Mouse (Mus musculus): ENCODE measurements at regions not wholly inside any gene's neighbourhood (a gene's known extent, or its start where the extent isn't known, plus 50 kb on each side); places are given as distances from the start of the nearest gene placed in this dataset.

DNA sequence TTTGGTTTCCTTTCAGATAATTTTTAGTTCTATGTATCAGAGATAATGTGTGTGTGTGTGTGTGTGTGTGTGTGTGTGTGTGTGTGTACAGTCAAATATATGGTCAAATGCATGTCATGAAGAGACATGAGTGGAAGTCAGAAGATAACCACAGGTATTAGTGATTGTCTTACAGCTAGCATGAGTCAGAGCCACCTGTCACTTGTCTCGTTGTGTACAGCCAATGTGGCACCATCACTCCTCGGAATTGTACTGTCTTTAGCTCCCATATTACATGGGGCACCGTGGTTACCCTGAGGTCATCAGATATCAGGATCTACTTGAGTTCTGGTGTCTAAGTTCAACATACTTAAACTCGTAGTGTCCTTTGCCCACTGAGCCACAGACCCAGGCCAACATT, 816.0 kb upstream of the Ctnnd2 start:
- DNase-seq (no peak), ATAC-seq (no peak)
- Histone ChIP-seq H3K27me3 (ENCODE audit: insufficient read depth, low read length) (no peaks in the 10 kb centered on the region), H3K4me2 (ENCODE audit: low read depth) (no peak overlapping the region), H3K27ac (ENCODE audit: low read depth, low read length) (no peak overlapping the region), H3K4me1 (ENCODE audit: insufficient read depth) (no peaks in the 10 kb centered on the region), H3K9me3 (ENCODE audit: low read length) (no peaks in the 10 kb centered on the region), H3K9ac (no peak overlapping the region), H3K4me3 (ENCODE audit: low read depth, low read length) (no peak overlapping the region), H3K36me3 (ENCODE audit: insufficient read depth) (no peaks in the 10 kb centered on the region)
- 91% methylated on average over 4 of the region's 4 CpGs for WGBS
- no peak for TF ChIP-seq CTCF (IDR thresholded peaks at IDR 0.05; ENCODE audit: low read depth)

DNA sequence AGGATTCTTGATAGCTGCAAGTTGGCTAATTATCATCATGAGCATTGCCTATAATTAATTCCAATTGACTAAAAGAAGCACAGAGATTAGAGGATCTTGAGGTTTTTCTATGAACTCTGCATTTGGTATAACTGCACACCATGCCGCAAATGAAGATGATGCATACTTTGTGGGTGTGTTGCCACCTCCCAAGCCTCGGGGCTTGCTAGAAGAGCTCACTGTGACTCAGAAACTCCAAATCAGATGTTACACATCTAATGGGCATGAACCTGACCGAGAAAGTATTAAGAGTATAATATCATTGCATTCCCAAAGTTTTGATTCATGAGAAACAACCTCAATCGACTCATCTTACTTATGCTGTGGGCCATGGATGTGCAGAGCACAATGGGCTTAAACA, 772.5 kb upstream of the Ctnnd2 start:
- Histone ChIP-seq H3K4me2 (ENCODE audit: low read depth) (no peak overlapping the region), H3K36me3 (ENCODE audit: insufficient read depth) (no peaks in the 10 kb centered on the region), H3K27me3 (ENCODE audit: insufficient read depth, low read length) (no peaks in the 10 kb centered on the region), H3K9me3 (ENCODE audit: low read length) (no peaks in the 10 kb centered on the region), H3K4me3 (ENCODE audit: low read depth, low read length) (no peak overlapping the region), H3K27ac (ENCODE audit: low read depth, low read length) (no peak overlapping the region), H3K9ac (no peak overlapping the region), H3K4me1 (ENCODE audit: insufficient read depth) (no peaks in the 10 kb centered on the region)
- no peak for TF ChIP-seq CTCF (IDR thresholded peaks at IDR 0.05; ENCODE audit: low read depth)
- no peak for DNase-seq
- no peak for ATAC-seq
- WGBS: 90% methylated on average over 4 of the region's 4 CpGs

- Histone ChIP-seq H3K36me3 (ENCODE audit: insufficient read depth) (no peaks in the 10 kb centered on the region), H3K27me3 (ENCODE audit: insufficient read depth, low read length) (no peaks in the 10 kb centered on the region), H3K4me3 (ENCODE audit: low read depth, low read length) (no peak overlapping the region), H3K4me1 (ENCODE audit: insufficient read depth) (no peaks in the 10 kb centered on the region), H3K27ac (ENCODE audit: low read depth, low read length) (no peak overlapping the region), H3K9ac (no peak overlapping the region), H3K4me2 (ENCODE audit: low read depth) (no peak overlapping the region), H3K9me3 (ENCODE audit: low read length) (no peaks in the 10 kb centered on the region)
- WGBS: 14% methylated on average over 4 of the region's 4 CpGs
- no peak for TF ChIP-seq CTCF (IDR thresholded peaks at IDR 0.05; ENCODE audit: low read depth)
- DNase-seq: no peak
- 0 out of 2 replicates have a peak, but pooled peaks have one; percentile 42 for ATAC-seq
These were observed 739.2 kb upstream of the Ctnnd2 start for GRCm38 (mm10) chr15:29433033-29433739.

GRCm38 (mm10) chr15:29437699-29438326, 734.6 kb upstream of the Ctnnd2 start:
- no peak for DNase-seq
- Histone ChIP-seq H3K4me3 (ENCODE audit: low read depth, low read length) (no peak overlapping the region), H3K9me3 (ENCODE audit: low read length) (no peaks in the 10 kb centered on the region), H3K27me3 (ENCODE audit: insufficient read depth, low read length) (no peaks in the 10 kb centered on the region), H3K4me2 (ENCODE audit: low read depth) (no peak overlapping the region), H3K9ac (no peak overlapping the region), H3K36me3 (ENCODE audit: insufficient read depth) (no peaks in the 10 kb centered on the region), H3K27ac (ENCODE audit: low read depth, low read length) (no peak overlapping the region), H3K4me1 (ENCODE audit: insufficient read depth) (no peaks in the 10 kb centered on the region)
- peak; percentile 58; the same call in 1 of the 2 replicates for ATAC-seq
- no peak for TF ChIP-seq CTCF (IDR thresholded peaks at IDR 0.05; ENCODE audit: low read depth)
- WGBS: 31% methylated on average over 3 of the region's 3 CpGs

DNA sequence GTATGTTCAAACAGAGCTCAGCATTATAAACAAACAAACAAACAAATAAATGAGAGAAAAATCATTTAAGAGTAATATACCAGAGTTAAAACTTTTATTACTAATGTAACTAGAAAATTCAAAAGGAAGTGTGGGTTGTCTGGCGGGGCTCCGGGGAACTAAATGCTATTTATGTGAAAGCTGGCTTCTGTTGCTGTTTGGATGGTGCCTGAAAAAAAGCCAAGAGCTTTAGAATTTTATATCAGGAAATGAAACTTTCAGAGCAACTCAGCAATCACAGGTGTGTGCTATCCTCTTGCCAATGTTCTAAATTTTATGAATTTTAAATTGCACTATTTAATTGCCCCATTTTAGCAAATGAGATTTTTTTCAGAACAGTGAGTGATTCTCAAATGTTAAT, 724.5 kb upstream of the Ctnnd2 start:
- H3K4me1 ChIP-seq (ENCODE audit: insufficient read depth): no peaks in the 10 kb centered on the region
- H3K27me3 ChIP-seq (ENCODE audit: insufficient read depth, low read length): no peaks in the 10 kb centered on the region
- no peaks in the 10 kb centered on the region for H3K9me3 ChIP-seq (ENCODE audit: low read length)
- H3K4me2 ChIP-seq (ENCODE audit: low read depth): no peak overlapping the region
- H3K36me3 ChIP-seq (ENCODE audit: insufficient read depth): no peaks in the 10 kb centered on the region
- H3K4me3 ChIP-seq (ENCODE audit: low read depth, low read length): no peak overlapping the region
- TF ChIP-seq CTCF (IDR thresholded peaks at IDR 0.05; ENCODE audit: low read depth): no peak
- H3K9ac ChIP-seq: no peak overlapping the region
- DNase-seq (no peak), ATAC-seq (no peak)
- 54% methylated on average over 2 of the region's 2 CpGs for WGBS
- H3K27ac ChIP-seq (ENCODE audit: low read depth, low read length): no peak overlapping the region

DNA sequence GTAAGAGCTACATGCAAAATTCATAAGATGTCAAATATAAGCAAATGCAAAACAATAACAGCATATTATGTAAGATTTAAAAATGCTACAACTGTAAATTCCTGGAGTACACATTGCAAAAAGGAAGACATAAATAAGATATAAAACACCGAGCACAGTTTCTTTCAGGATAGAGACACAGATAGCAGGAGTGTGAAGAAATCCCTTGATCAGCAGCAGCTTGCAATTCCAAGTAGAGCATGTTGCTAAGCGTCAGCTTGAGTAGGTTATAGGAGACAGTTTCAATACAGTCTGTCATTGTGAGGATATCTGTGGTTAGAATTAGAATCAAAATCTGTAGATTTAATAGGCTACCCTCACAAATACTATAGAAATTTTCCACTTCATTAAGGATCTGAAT, 687.3 kb upstream of the Ctnnd2 start:
- H3K27ac ChIP-seq (ENCODE audit: low read depth, low read length): 0 out of 2 replicates have a peak overlapping the region, but pooled peaks have one; percentile 2
- TF ChIP-seq CTCF (IDR thresholded peaks at IDR 0.05; ENCODE audit: low read depth): no peak
- no peak overlapping the region for H3K4me2 ChIP-seq (ENCODE audit: low read depth)
- WGBS: 50% methylated on average over 2 of the region's 2 CpGs
- peak; percentile 21 for DNase-seq
- no peaks in the 10 kb centered on the region for H3K4me1 ChIP-seq (ENCODE audit: insufficient read depth)
- no peaks in the 10 kb centered on the region for H3K27me3 ChIP-seq (ENCODE audit: insufficient read depth, low read length)
- peak; percentile 50; the same call in 1 of the 2 replicates for ATAC-seq
- H3K9ac ChIP-seq: no peak overlapping the region
- H3K9me3 ChIP-seq (ENCODE audit: low read length): no peaks in the 10 kb centered on the region
- H3K4me3 ChIP-seq (ENCODE audit: low read depth, low read length): no peak overlapping the region
- no peaks in the 10 kb centered on the region for H3K36me3 ChIP-seq (ENCODE audit: insufficient read depth)

DNA sequence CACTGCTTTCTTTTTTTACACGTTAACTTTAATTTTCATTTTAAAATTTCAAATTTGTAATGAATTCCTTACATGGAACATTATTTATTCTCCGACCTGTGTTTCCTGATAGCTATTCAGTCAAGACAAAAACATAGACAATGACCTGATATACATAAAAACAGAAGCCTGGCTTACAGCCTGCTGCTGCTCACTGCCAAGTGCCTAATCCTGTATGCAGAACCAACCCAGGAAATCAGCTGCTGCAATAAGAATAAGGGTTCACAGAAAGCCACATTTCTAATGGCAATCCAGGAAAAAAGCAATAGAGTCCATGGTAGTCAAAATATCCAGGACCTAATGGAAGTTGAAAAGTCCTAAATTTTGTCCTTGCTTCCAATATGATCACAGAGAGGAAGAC, 642.4 kb upstream of the Ctnnd2 start:
- Histone ChIP-seq H3K27me3 (ENCODE audit: insufficient read depth, low read length) (no peaks in the 10 kb centered on the region), H3K4me3 (ENCODE audit: low read depth, low read length) (no peak overlapping the region), H3K4me1 (ENCODE audit: insufficient read depth) (no peaks in the 10 kb centered on the region), H3K36me3 (ENCODE audit: insufficient read depth) (no peaks in the 10 kb centered on the region), H3K4me2 (ENCODE audit: low read depth) (no peak overlapping the region), H3K9ac (no peak overlapping the region), H3K27ac (ENCODE audit: low read depth, low read length) (no peak overlapping the region), H3K9me3 (ENCODE audit: low read length) (no peaks in the 10 kb centered on the region)
- DNase-seq (peak; percentile 24), ATAC-seq (no peak)
- 16% methylated on average over 2 of the region's 2 CpGs for WGBS
- no peak for TF ChIP-seq CTCF (IDR thresholded peaks at IDR 0.05; ENCODE audit: low read depth)

Data from forebrain, postnatal 0 days (tissue).